Mouse (Mus musculus): Measurements from ENCODE around the gene Zpbp2. TPM values are rescaled to one million over a fixed set of nuclear protein-coding genes. Genes with fewer than 3 reads are reported as not detected.

Gene Zpbp2
- polyA plus RNA-seq, 1 experiment from 2014 or later, result 0.62 TPM

Other genes with a start within 250 kb of the Zpbp2 start
- gene Neurod2, start 221.4 kb upstream of the Zpbp2 start, polyA plus RNA-seq (2015; fragmentation: Nextera tagmentation; extraction: Ambion mirVana), result not detected in 2 replicates
- 0.59 and 0.93 TPM in 2 replicates for gene Ppp1r1b, start 202.7 kb upstream of the Zpbp2 start, polyA plus RNA-seq (2015; fragmentation: Nextera tagmentation; extraction: Ambion mirVana)
- gene Stard3, start 192.7 kb upstream of the Zpbp2 start, polyA plus RNA-seq (2015; fragmentation: Nextera tagmentation; extraction: Ambion mirVana), result 16.4 and 19.6 TPM in 2 replicates
- 1.1 and 1.7 TPM in 2 replicates for gene Tcap, start 167.3 kb upstream of the Zpbp2 start, polyA plus RNA-seq (2015; fragmentation: Nextera tagmentation; extraction: Ambion mirVana)
- not detected in 2 replicates for gene Pnmt, start 164.6 kb upstream of the Zpbp2 start, polyA plus RNA-seq (2015; fragmentation: Nextera tagmentation; extraction: Ambion mirVana)
- gene Pgap3, start 150.6 kb upstream of the Zpbp2 start, polyA plus RNA-seq (2015; fragmentation: Nextera tagmentation; extraction: Ambion mirVana), result 3.3 and 3.5 TPM in 2 replicates
- 2.0 and 2.3 TPM in 2 replicates for gene Erbb2, start 138.6 kb upstream of the Zpbp2 start, polyA plus RNA-seq (2015; fragmentation: Nextera tagmentation; extraction: Ambion mirVana)
- 57.2 TPM in 2 replicates for gene Mien1, start 112.1 kb upstream of the Zpbp2 start, polyA plus RNA-seq (2015; fragmentation: Nextera tagmentation; extraction: Ambion mirVana)
- 25.5 and 32.0 TPM in 2 replicates for gene Grb7, start 104.7 kb upstream of the Zpbp2 start, polyA plus RNA-seq (2015; fragmentation: Nextera tagmentation; extraction: Ambion mirVana)
- 0.10 and 0.13 TPM in 2 replicates for gene Ikzf3, start 5.1 kb upstream of the Zpbp2 start, polyA plus RNA-seq (2015; fragmentation: Nextera tagmentation; extraction: Ambion mirVana)
- gene Ormdl3, start 36.3 kb downstream of the Zpbp2 start, polyA plus RNA-seq (2015; fragmentation: Nextera tagmentation; extraction: Ambion mirVana), result 40.6 and 45.4 TPM in 2 replicates
- gene Lrrc3c, start 47.2 kb downstream of the Zpbp2 start, polyA plus RNA-seq (2015; fragmentation: Nextera tagmentation; extraction: Ambion mirVana), result not detected in 2 replicates
- 0.38 and 0.44 TPM in 2 replicates for gene Gm12355, start 74.6 kb downstream of the Zpbp2 start, polyA plus RNA-seq (2015; fragmentation: Nextera tagmentation; extraction: Ambion mirVana)
- not detected in 2 replicates for gene Gsdma3, start 75.3 kb downstream of the Zpbp2 start, polyA plus RNA-seq (2015; fragmentation: Nextera tagmentation; extraction: Ambion mirVana)
- gene Gsdma2, start 95.7 kb downstream of the Zpbp2 start, polyA plus RNA-seq (2015; fragmentation: Nextera tagmentation; extraction: Ambion mirVana), result not detected in 2 replicates
- not detected in 2 replicates for gene Gsdma, start 113.3 kb downstream of the Zpbp2 start, polyA plus RNA-seq (2015; fragmentation: Nextera tagmentation; extraction: Ambion mirVana)
- 102 and 109 TPM in 2 replicates for gene Psmd3, start 131.5 kb downstream of the Zpbp2 start, polyA plus RNA-seq (2015; fragmentation: Nextera tagmentation; extraction: Ambion mirVana)
- gene Csf3, start 150.2 kb downstream of the Zpbp2 start, polyA plus RNA-seq (2015; fragmentation: Nextera tagmentation; extraction: Ambion mirVana), result not detected in 2 replicates
- 24.2 and 27.7 TPM in 2 replicates for gene Med24, start 178.3 kb downstream of the Zpbp2 start, polyA plus RNA-seq (2015; fragmentation: Nextera tagmentation; extraction: Ambion mirVana)
- gene Thra, start 189.5 kb downstream of the Zpbp2 start, polyA plus RNA-seq (2015; fragmentation: Nextera tagmentation; extraction: Ambion mirVana), result 7.2 and 7.6 TPM in 2 replicates
- 0.63 and 0.85 TPM in 2 replicates for gene Nr1d1, start 224.2 kb downstream of the Zpbp2 start, polyA plus RNA-seq (2015; fragmentation: Nextera tagmentation; extraction: Ambion mirVana)
- gene Msl1, start 244.4 kb downstream of the Zpbp2 start, polyA plus RNA-seq (2015; fragmentation: Nextera tagmentation; extraction: Ambion mirVana), result 5.2 and 5.8 TPM in 2 replicates